Mouse (Mus musculus): ENCODE results near the gene Bglap2. TPM values are rescaled to one million over a fixed set of nuclear protein-coding genes. Genes with fewer than 3 reads are reported as not detected.

The Bglap2 gene
- polyA plus RNA-seq, 1 experiment, result not detected

- no peaks in the 10 kb centered on the region for H3K9me3 ChIP-seq (replicated peaks; ENCODE audit: control insufficient read depth, insufficient read depth, low read length, poor library complexity, severe bottlenecking)
- no peaks in the 10 kb centered on the region for H3K4me1 ChIP-seq (ENCODE audit: control insufficient read depth, insufficient read depth, low read length)
- H3K27me3 ChIP-seq (ENCODE audit: control insufficient read depth, insufficient read depth, low read length, poor library complexity, severe bottlenecking), result no peaks in the 10 kb centered on the region
- peaks cover 10% of the 10 kb centered on the region for H3K36me3 ChIP-seq (ENCODE audit: control insufficient read depth, insufficient read depth, low read length, poor library complexity, severe bottlenecking)
- peak overlapping the region; percentile 46 for H3K4me3 ChIP-seq (ENCODE audit: low read depth, low read length)
- peak overlapping the region; percentile 51 for H3K27ac ChIP-seq (ENCODE audit: insufficient read depth, low read length)
- H3K9ac ChIP-seq (ENCODE audit: low read depth, poor library complexity, severe bottlenecking), result peak overlapping the region; percentile 87; the same call in 1 of the 2 replicates
- no peak for TF ChIP-seq CTCF (IDR thresholded peaks at IDR 0.05; ENCODE audit: low read depth, low read length)
- TF ChIP-seq EP300 (IDR thresholded peaks at IDR 0.05; ENCODE audit: insufficient read depth, low read depth, low read length), result no peak
- TF ChIP-seq POLR2A (IDR thresholded peaks at IDR 0.05; ENCODE audit: insufficient read depth, low read length), result no peak
These were observed 41.0 kb downstream of the Bglap2 start for GRCm38 (mm10) chr3:88337367-88338020.

- Histone ChIP-seq H3K27ac (ENCODE audit: insufficient read depth, low read length) (peak within 1 kb of the TSS; percentile 83), H3K36me3 (ENCODE audit: control insufficient read depth, insufficient read depth, low read length, poor library complexity, severe bottlenecking) (no peaks in the 10 kb centered on the region; the same call in none of the 2 replicates)
- TF ChIP-seq POLR2A (IDR thresholded peaks at IDR 0.05; ENCODE audit: insufficient read depth, low read length) (peak; percentile 94), CTCF (IDR thresholded peaks at IDR 0.05; ENCODE audit: low read depth, low read length) (no peak), EP300 (IDR thresholded peaks at IDR 0.05; ENCODE audit: insufficient read depth, low read depth, low read length) (peak; percentile 51; the same call in 1 of the 2 replicates)
These were observed 42.2 kb downstream of the Bglap2 start, which contains the start of the genes Tmem79 and Smg5 for GRCm38 (mm10) chr3:88336058-88337013. Gene Tmem79, minus strand, starts transcription at chr3:88336148. Gene Smg5, plus strand, starts transcription at chr3:88336260.

GRCm38 (mm10) chr3:88335436-88336053, 43.0 kb downstream of the Bglap2 start:
- peak overlapping the region; percentile 83 for H3K27ac ChIP-seq (ENCODE audit: insufficient read depth, low read length)
- peak overlapping the region; percentile 87 for H3K9ac ChIP-seq (ENCODE audit: low read depth, poor library complexity, severe bottlenecking)
- TF ChIP-seq CTCF (IDR thresholded peaks at IDR 0.05; ENCODE audit: low read depth, low read length) (no peak), EP300 (IDR thresholded peaks at IDR 0.05; ENCODE audit: insufficient read depth, low read depth, low read length) (no peak), POLR2A (IDR thresholded peaks at IDR 0.05; ENCODE audit: insufficient read depth, low read length) (no peak)
- H3K27me3 ChIP-seq (ENCODE audit: control insufficient read depth, insufficient read depth, low read length, poor library complexity, severe bottlenecking), result no peaks in the 10 kb centered on the region
- no peaks in the 10 kb centered on the region; the same call in 1 of the 2 replicates for H3K36me3 ChIP-seq (ENCODE audit: control insufficient read depth, insufficient read depth, low read length, poor library complexity, severe bottlenecking)
- H3K4me1 ChIP-seq (ENCODE audit: control insufficient read depth, insufficient read depth, low read length), result no peaks in the 10 kb centered on the region
- H3K4me3 ChIP-seq (ENCODE audit: low read depth, low read length), result peak overlapping the region; percentile 92
- no peaks in the 10 kb centered on the region for H3K9me3 ChIP-seq (replicated peaks; ENCODE audit: control insufficient read depth, insufficient read depth, low read length, poor library complexity, severe bottlenecking)

More at GRCm38 (mm10) chr3:88336058-88337013, 42.2 kb downstream of the Bglap2 start, which contains the start of the genes Tmem79 and Smg5:
- Histone ChIP-seq H3K4me1 (ENCODE audit: control insufficient read depth, insufficient read depth, low read length) (no peaks in the 10 kb centered on the region), H3K9ac (ENCODE audit: low read depth, poor library complexity, severe bottlenecking) (peak within 1 kb of the TSS; percentile 87), H3K27me3 (ENCODE audit: control insufficient read depth, insufficient read depth, low read length, poor library complexity, severe bottlenecking) (no peaks in the 10 kb centered on the region), H3K4me3 (ENCODE audit: low read depth, low read length) (peak within 1 kb of the TSS; percentile 92), H3K9me3 (replicated peaks; ENCODE audit: control insufficient read depth, insufficient read depth, low read length, poor library complexity, severe bottlenecking) (no peaks in the 10 kb centered on the region)

DNA sequence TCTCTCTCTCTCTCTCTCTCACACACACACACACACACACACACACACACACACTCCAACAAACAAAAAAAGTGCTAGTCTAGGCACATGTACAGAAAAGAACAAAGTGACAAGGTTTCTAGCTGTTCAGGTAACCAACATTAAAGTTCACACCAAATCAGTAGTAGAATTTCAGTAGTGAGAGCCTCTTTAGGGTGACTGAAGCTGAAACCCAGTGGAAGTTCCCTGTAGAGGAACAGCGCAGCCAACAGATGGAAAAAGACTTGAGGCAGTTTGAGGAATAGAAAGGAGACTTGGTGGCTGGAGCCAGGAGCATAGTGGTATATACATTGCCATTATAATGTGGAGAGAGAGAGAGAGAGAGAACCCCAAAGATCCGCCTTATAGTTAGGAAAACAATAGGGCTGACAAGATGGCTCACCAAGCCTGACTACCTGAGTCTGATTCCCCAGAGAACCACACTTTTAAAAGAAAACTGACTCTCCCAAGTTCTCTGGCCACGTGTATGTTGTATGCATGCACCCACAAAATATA, 43.5 kb downstream of the Bglap2 start:
- Histone ChIP-seq H3K4me3 (ENCODE audit: low read depth, low read length) (peak overlapping the region; percentile 92), H3K9ac (ENCODE audit: low read depth, poor library complexity, severe bottlenecking) (peak overlapping the region; percentile 87), H3K4me1 (ENCODE audit: control insufficient read depth, insufficient read depth, low read length) (no peaks in the 10 kb centered on the region), H3K36me3 (ENCODE audit: control insufficient read depth, insufficient read depth, low read length, poor library complexity, severe bottlenecking) (no peaks in the 10 kb centered on the region), H3K27me3 (ENCODE audit: control insufficient read depth, insufficient read depth, low read length, poor library complexity, severe bottlenecking) (no peaks in the 10 kb centered on the region), H3K27ac (ENCODE audit: insufficient read depth, low read length) (peak overlapping the region; percentile 83), H3K9me3 (replicated peaks; ENCODE audit: control insufficient read depth, insufficient read depth, low read length, poor library complexity, severe bottlenecking) (no peaks in the 10 kb centered on the region)
- TF ChIP-seq EP300 (IDR thresholded peaks at IDR 0.05; ENCODE audit: insufficient read depth, low read depth, low read length) (no peak), CTCF (IDR thresholded peaks at IDR 0.05; ENCODE audit: low read depth, low read length) (no peak), POLR2A (IDR thresholded peaks at IDR 0.05; ENCODE audit: insufficient read depth, low read length) (no peak)

DNA sequence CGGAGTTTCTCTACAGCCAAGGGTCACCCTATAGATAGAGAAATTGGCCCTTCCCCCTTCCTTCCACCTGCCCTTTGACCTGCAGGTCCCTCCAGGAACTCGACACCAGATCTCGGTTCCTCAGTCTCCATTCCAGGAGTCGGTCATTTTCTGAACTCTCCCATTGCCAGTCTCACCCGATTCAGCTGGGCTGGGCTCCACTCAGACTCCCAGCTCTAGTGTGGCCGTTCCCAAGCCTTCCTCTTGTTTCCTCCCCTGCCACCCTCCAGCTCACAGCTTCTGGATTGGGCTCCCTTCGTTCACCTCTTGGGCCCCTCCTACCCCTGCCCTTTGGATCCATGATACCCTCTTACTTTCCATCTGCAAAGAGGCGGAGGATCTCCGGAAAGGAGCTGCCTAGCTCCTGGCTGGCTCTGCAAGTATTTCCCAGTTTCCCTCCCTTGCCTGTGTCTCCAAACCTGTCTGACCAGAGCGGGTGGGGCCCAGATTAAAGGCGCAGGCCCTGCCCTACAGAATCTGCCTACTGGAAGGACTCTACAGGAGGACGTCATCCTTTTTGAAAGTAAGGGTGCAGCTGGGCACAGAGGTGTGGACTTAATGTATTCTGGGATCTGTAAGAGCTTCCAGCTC, 44.4 kb downstream of the Bglap2 start:
- no peaks in the 10 kb centered on the region for H3K36me3 ChIP-seq (ENCODE audit: control insufficient read depth, insufficient read depth, low read length, poor library complexity, severe bottlenecking)
- H3K4me3 ChIP-seq (ENCODE audit: low read depth, low read length), result peak overlapping the region; percentile 41
- H3K27me3 ChIP-seq (ENCODE audit: control insufficient read depth, insufficient read depth, low read length, poor library complexity, severe bottlenecking), result no peaks in the 10 kb centered on the region
- no peaks in the 10 kb centered on the region for H3K9me3 ChIP-seq (replicated peaks; ENCODE audit: control insufficient read depth, insufficient read depth, low read length, poor library complexity, severe bottlenecking)
- peak; percentile 45; the same call in 1 of the 2 replicates for TF ChIP-seq EP300 (IDR thresholded peaks at IDR 0.05; ENCODE audit: insufficient read depth, low read depth, low read length)
- no peak for TF ChIP-seq POLR2A (IDR thresholded peaks at IDR 0.05; ENCODE audit: insufficient read depth, low read length)
- peak overlapping the region; percentile 83 for H3K27ac ChIP-seq (ENCODE audit: insufficient read depth, low read length)
- H3K9ac ChIP-seq (ENCODE audit: low read depth, poor library complexity, severe bottlenecking), result peak overlapping the region; percentile 87
- H3K4me1 ChIP-seq (ENCODE audit: control insufficient read depth, insufficient read depth, low read length), result no peaks in the 10 kb centered on the region

All from ES-Bruce4 (cell line).